ENCODE assay signal across 8 mouse cellular contexts in genomic region chr11:102294887-102295597, GRCm38 (mm10). TPM values are rescaled to one million over a fixed set of nuclear protein-coding genes. Genes with fewer than 3 reads are reported as not detected.
A peak's percentile ranks its signal among the peaks of the same experiment; 100 is the strongest.
DNase-seq lines count a peak whose midpoint lies in the region; ATAC-seq and TF ChIP-seq lines count a peak whose summit lies in the region.

No protein-coding gene starts in this region.

- H3K36me3 ChIP-seq in heart, embryonic 15.5 days, result peaks cover 40% of the 10 kb centered on the region
- peaks cover 49% of the 10 kb centered on the region for H3K36me3 ChIP-seq in liver, embryonic 13.5 days
- peaks cover 22% of the 10 kb centered on the region for H3K36me3 ChIP-seq in myocyte (ENCODE audit: control insufficient read depth, insufficient read depth)

- ATAC-seq in heart, embryonic 15.5 days (replicated peaks; ENCODE audit: insufficient number of reproducible peaks, insufficient read depth, low FRiP score, low read depth), result no peak
- ATAC-seq in liver, embryonic 13.5 days (ENCODE audit: low read depth), result no peak

- peak overlapping the region; percentile 88 for H3ac ChIP-seq in myocyte (ENCODE audit: control insufficient read depth, insufficient read length)

- peak overlapping the region; percentile 92 for H3K9ac ChIP-seq in heart, embryonic 15.5 days
- peak overlapping the region; percentile 93 for H3K9ac ChIP-seq in liver, embryonic 13.5 days

- peak overlapping the region; percentile 86 for H3K4me2 ChIP-seq in heart, embryonic 15.5 days
- H3K4me2 ChIP-seq in liver, embryonic 13.5 days, result peak overlapping the region; percentile 95
- peak overlapping the region; percentile 92 for H3K4me2 ChIP-seq in myocyte (ENCODE audit: low read depth)

- peak in 1 of 2 experiments; percentile 28 for DNase-seq in layer of hippocampus, adult 2 months (ENCODE audit: low spot score in 2 of 2)
- DNase-seq in layer of hippocampus, postnatal 10 days (ENCODE audit: low spot score in 2 of 2), result no peak
- peak; percentile 45 for DNase-seq in brain, embryonic 14.5 days (ENCODE audit: low read depth)
- DNase-seq in liver, embryonic 13.5 days, result peak; percentile 46
- DNase-seq in thymus, postnatal 36 days, result peak; percentile 69 to 79
- DNase-seq in urinary bladder, postnatal 4 days (ENCODE audit: low spot score in 2 of 2), result no peak

- no peak; the same call in 1 of the 2 replicates for TF ChIP-seq CTCF in layer of hippocampus, adult 2 months (conservative IDR thresholded peaks at IDR 0.05)
- TF ChIP-seq CTCF in brain, embryonic 14.5 days (IDR thresholded peaks at IDR 0.05; ENCODE audit: borderline replicate concordance, extremely low read depth, insufficient read depth, insufficient read length), result no peak

- no peaks in the 10 kb centered on the region for H3K9me3 ChIP-seq in heart, embryonic 15.5 days (replicated peaks)
- H3K9me3 ChIP-seq in liver, embryonic 13.5 days (replicated peaks), result no peaks in the 10 kb centered on the region

- peaks cover 27% of the 10 kb centered on the region for H3K4me1 ChIP-seq in heart, embryonic 15.5 days (replicated peaks)
- H3K4me1 ChIP-seq in liver, embryonic 13.5 days (replicated peaks), result peaks cover 51% of the 10 kb centered on the region

- WGBS in heart, embryonic 15.5 days, result 61% methylated on average over 12 of the region's 12 CpGs
- WGBS in liver, embryonic 13.5 days (ENCODE audit: insufficient replicate concordance), result 78% methylated on average over 12 of the region's 12 CpGs

- H3K4me3 ChIP-seq in layer of hippocampus, adult 2 months, result peak overlapping the region; percentile 82
- peak overlapping the region; percentile 95 for H3K4me3 ChIP-seq in heart, embryonic 15.5 days
- H3K4me3 ChIP-seq in liver, embryonic 13.5 days (replicated peaks), result peak overlapping the region; percentile 88
- peak overlapping the region; percentile 56 for H3K4me3 ChIP-seq in myocyte

- H3K79me2 ChIP-seq in myocyte (ENCODE audit: control insufficient read depth, insufficient read depth), result peaks cover 9% of the 10 kb centered on the region

- peak overlapping the region; percentile 86 for H3K27ac ChIP-seq in layer of hippocampus, adult 2 months
- H3K27ac ChIP-seq in heart, embryonic 15.5 days, result peak overlapping the region; percentile 100
- peak overlapping the region; percentile 96 for H3K27ac ChIP-seq in liver, embryonic 13.5 days

- no peak for TF ChIP-seq POLR2A in brain, embryonic 14.5 days (IDR thresholded peaks at IDR 0.05; ENCODE audit: borderline replicate concordance, extremely low read depth, insufficient read depth, insufficient read length, poor library complexity, severe bottlenecking)
- TF ChIP-seq POLR2A in myocyte (IDR thresholded peaks at IDR 0.05; ENCODE audit: insufficient read length, low read depth), result peak; percentile 59

- H3K27me3 ChIP-seq in heart, embryonic 15.5 days, result no peaks in the 10 kb centered on the region
- no peaks in the 10 kb centered on the region for H3K27me3 ChIP-seq in liver, embryonic 13.5 days
- H3K27me3 ChIP-seq in myocyte (ENCODE audit: control insufficient read depth, insufficient read depth, insufficient read length), result no peaks in the 10 kb centered on the region

TF ChIP-seq in myocyte, 11 proteins besides CTCF, POLR2A, EP300 and RAD21:
- TF ChIP-seq POLR2AphosphoS2 (IDR thresholded peaks at IDR 0.05; ENCODE audit: insufficient read length, low read depth), result peak; percentile 77
- TF ChIP-seq TCF12 (IDR thresholded peaks at IDR 0.05; ENCODE audit: insufficient read depth, poor library complexity, severe bottlenecking), result no peak
- no peak for TF ChIP-seq MYOD1 (IDR thresholded peaks at IDR 0.05; ENCODE audit: control insufficient read depth in 1 of 3, insufficient read length in 2 of 3, low read depth in 2 of 3)

RNA-seq across cellular contexts. Expression of gene Atxn7l3, which starts 1.4 kb away (rescaled TPM):
- 100 to 1,000 TPM; 165 to 169 TPM for total RNA-seq in layer of hippocampus, adult 2 months (2021)
- total RNA-seq in layer of hippocampus, postnatal 10 days (2021), result 100 to 1,000 TPM; 146 to 150 TPM
- 116 and 130 TPM in 2 replicates for polyA plus RNA-seq in brain, embryonic 14.5 days (2012; rRNA removed)
- 6.8 and 8.9 TPM in 2 replicates for polyA plus RNA-seq in heart, embryonic 15.5 days (2015; fragmentation: Nextera tagmentation; extraction: Ambion mirVana)
- polyA plus RNA-seq in liver, embryonic 13.5 days (2015; fragmentation: Nextera tagmentation; extraction: Ambion mirVana), result 4.6 and 4.9 TPM in 2 replicates
- polyA plus RNA-seq in myocyte (2012; fragmentation: generic; extraction: Trizol), result 39.5 TPM

RNA-seq across cellular contexts. Expression of gene Tmub2, which starts 10.3 kb away (rescaled TPM):
- total RNA-seq in layer of hippocampus, adult 2 months (2021), result 10 to 100 TPM; 61.1 to 67.4 TPM
- 10 to 100 TPM; 55.2 to 60.4 TPM for total RNA-seq in layer of hippocampus, postnatal 10 days (2021)
- polyA plus RNA-seq in brain, embryonic 14.5 days (2012; rRNA removed), result 74.7 and 88.3 TPM in 2 replicates
- 36.4 and 43.1 TPM in 2 replicates for polyA plus RNA-seq in heart, embryonic 15.5 days (2015; fragmentation: Nextera tagmentation; extraction: Ambion mirVana)
- polyA plus RNA-seq in liver, embryonic 13.5 days (2015; fragmentation: Nextera tagmentation; extraction: Ambion mirVana), result 22.8 and 24.9 TPM in 2 replicates
- 39.5 TPM for polyA plus RNA-seq in myocyte (2012; fragmentation: generic; extraction: Trizol)

RNA-seq across cellular contexts. Expression of gene Ubtf, which starts 24.5 kb away (rescaled TPM):
- total RNA-seq in layer of hippocampus, adult 2 months (2021), result 100 to 1,000 TPM; 122 to 138 TPM
- total RNA-seq in layer of hippocampus, postnatal 10 days (2021), result 100 to 1,000 TPM; 112 to 125 TPM
- polyA plus RNA-seq in brain, embryonic 14.5 days (2012; rRNA removed), result 57.7 and 80.5 TPM in 2 replicates
- polyA plus RNA-seq in heart, embryonic 15.5 days (2015; fragmentation: Nextera tagmentation; extraction: Ambion mirVana), result 51.0 and 60.2 TPM in 2 replicates
- polyA plus RNA-seq in liver, embryonic 13.5 days (2015; fragmentation: Nextera tagmentation; extraction: Ambion mirVana), result 70.0 and 81.5 TPM in 2 replicates
- 58.6 TPM for polyA plus RNA-seq in myocyte (2012; fragmentation: generic; extraction: Trizol)

RNA-seq across cellular contexts. Expression of gene Asb16, which starts 26.5 kb away (rescaled TPM):
- 1 to 10 TPM; 2.0 TPM for total RNA-seq in layer of hippocampus, adult 2 months (2021)
- total RNA-seq in layer of hippocampus, postnatal 10 days (2021), result under 1 TPM; 0.64 to 0.76 TPM
- 0.25 and 0.56 TPM in 2 replicates for polyA plus RNA-seq in brain, embryonic 14.5 days (2012; rRNA removed)
- 0.05 and 0.06 TPM in 2 replicates for polyA plus RNA-seq in heart, embryonic 15.5 days (2015; fragmentation: Nextera tagmentation; extraction: Ambion mirVana)
- polyA plus RNA-seq in liver, embryonic 13.5 days (2015; fragmentation: Nextera tagmentation; extraction: Ambion mirVana), result 0.06 and 0.08 TPM in 2 replicates
- polyA plus RNA-seq in myocyte (2012; fragmentation: generic; extraction: Trizol), result 5.1 TPM

RNA-seq across cellular contexts. Expression of gene BC030867, which starts 46.4 kb away (rescaled TPM):
- total RNA-seq in layer of hippocampus, adult 2 months (2021), result 1 to 10 TPM; 1.0 to 1.1 TPM
- total RNA-seq in layer of hippocampus, postnatal 10 days (2021), result 1 to 10 TPM in 1 of 2 experiments, under 1 TPM in 1; 0.94 to 1.0 TPM
- polyA plus RNA-seq in brain, embryonic 14.5 days (2012; rRNA removed), result 5.0 and 8.2 TPM in 2 replicates
- polyA plus RNA-seq in heart, embryonic 15.5 days (2015; fragmentation: Nextera tagmentation; extraction: Ambion mirVana), result 8.3 and 12.7 TPM in 2 replicates
- polyA plus RNA-seq in liver, embryonic 13.5 days (2015; fragmentation: Nextera tagmentation; extraction: Ambion mirVana), result 14.6 and 16.4 TPM in 2 replicates
- 4.4 TPM for polyA plus RNA-seq in myocyte (2012; fragmentation: generic; extraction: Trizol)

Comparison
In these comparisons a context has a peak if more than half of its experiments do, and no peak if none do; other contexts are left out.
1. DNase-seq: peak in brain, embryonic 14.5 days (single experiment), liver, embryonic 13.5 days (single experiment) and thymus, postnatal 36 days (2 of 2); none in layer of hippocampus, postnatal 10 days (0 of 2) and urinary bladder, postnatal 4 days (0 of 2).
2. Peak in every context shown above with its lines, with median percentiles within 50 percentile points of each other: H3K27ac ChIP-seq, H3K4me3 ChIP-seq and H3K4me2 ChIP-seq.